Mouse (Mus musculus): ENCODE results near the gene Ppfia1. TPM values are rescaled to one million over a fixed set of nuclear protein-coding genes. Genes with fewer than 3 reads are reported as not detected.

Gene Ppfia1
- polyA plus RNA-seq (2017; shearing (Covaris generic)): 109 TPM

DNA sequence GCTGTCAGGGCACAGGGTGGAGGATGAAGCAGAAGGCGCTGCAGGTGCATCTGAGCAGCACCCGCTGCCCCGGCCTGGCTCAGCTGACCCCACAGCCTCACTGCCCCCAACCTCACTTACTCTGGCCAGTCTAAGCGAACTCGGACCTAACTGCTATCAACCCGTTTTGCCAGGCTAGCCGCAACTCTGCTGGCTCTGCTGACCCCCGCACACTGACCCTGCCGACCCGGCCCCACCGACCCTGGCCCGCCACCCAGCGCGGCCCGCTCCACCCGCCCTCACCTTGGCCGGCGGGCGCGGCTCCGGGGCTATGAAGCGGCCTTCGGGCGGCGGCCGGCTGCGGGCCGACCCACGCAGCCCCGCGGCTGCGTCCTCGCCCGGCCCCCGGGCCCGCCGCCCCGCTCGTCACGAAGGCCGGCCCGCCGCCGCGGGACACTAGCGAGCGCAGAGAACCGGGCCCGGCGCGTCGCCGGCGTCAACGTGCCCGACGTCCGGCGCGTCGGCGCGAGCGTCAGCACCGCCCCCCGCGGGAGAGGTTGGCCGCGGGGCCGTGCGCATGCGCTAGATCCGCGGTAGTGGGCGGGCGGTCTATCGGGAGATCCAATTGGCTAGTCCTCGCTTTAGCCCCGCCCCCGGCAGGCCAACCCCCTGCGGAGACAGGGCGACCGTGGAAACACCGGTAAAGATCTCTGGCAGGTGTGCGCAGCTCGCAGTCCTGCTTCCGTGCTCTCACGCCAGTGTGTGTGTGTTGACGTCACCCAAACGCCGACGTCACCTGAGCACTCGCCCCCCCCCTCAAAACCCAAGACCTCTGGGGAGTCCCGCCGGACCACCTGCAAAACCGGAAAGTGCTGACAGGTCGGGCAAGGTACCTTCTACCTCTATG, at the start of gene Ppfia1:
TSS of gene Ppfia1 (minus strand) at position 493 of the 886 bp plus-strand sequence.

DNA sequence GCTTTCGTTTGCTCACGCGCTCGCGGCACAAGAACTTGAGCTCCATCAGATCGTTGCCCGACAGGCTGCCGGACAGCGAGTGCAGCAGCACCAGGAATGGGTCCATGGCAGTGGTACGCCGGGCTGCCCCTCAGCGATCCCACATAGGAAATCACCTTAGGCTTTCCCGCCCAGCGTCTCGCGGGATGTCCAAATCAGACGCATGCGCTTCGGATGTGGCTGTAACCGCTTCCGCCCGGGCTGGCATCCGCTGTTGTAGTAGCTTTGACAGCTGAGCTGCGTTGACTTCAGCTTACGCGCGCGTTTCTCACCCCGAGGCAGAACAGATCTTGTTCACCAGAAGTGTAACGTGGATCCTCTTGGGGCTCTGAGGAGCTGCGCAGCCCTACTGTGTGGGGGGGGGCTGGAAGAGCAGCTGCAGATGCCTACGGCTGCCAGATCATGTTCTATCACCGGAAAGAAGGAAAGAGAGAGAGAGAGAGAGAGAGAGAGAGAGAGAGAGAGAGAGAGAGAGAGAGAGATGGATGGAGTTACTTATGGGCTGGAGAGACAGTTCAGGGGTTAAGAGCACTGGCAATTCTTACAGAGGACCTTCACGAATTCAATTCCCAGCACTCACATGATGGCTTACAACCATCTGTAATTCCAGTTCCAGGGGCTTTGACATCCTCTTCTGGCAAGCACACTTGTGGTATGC, 28.9 kb upstream of the Ppfia1 start, which contains the start of gene Fadd:
TSS of gene Fadd (minus strand) at position 180 of the 697 bp plus-strand sequence.

DNA sequence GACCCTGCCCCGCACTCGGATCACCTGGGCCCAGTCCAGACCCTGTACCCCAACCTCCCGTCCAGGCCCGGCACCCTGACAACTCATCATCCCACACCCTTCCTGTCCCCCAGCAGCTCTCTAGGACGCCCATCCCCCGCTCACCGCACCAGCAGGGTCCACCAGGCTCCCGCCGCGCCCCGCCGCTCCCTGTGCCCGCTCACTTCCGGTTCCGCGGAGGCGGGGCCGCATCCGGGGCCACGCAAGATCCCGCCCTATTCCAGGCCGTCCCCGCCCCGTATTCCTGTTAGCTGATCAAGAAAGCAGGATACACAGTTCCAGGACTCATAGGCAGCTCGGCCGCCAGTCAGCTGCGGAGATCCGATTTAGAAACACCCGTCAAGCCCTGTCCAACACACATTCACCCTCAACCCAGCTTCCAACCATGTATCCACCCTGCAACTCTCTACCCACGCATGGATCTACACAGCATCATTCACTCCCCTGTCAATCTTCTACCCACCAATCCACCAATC, 82.9 kb downstream of the Ppfia1 start, which contains the start of gene Cttn:
TSS of gene Cttn (minus strand) at position 465 of the 515 bp plus-strand sequence.

Other genes with a start within 250 kb of the Ppfia1 start
- gene Cttn, start 82.7 kb downstream of the Ppfia1 start, polyA plus RNA-seq (2017; shearing (Covaris generic)): 1.1 TPM
- 2.7 TPM for gene Fadd, start 28.7 kb upstream of the Ppfia1 start, polyA plus RNA-seq (2017; shearing (Covaris generic))
- 0.07 TPM for gene Ano1, start 198.2 kb upstream of the Ppfia1 start, polyA plus RNA-seq (2017; shearing (Covaris generic))

Data from effector memory CD4-positive, alpha-beta T cell, adult 5 months (primary cell).